Mouse (Mus musculus): Measurements from ENCODE around the gene Gca. TPM values are rescaled to one million over a fixed set of nuclear protein-coding genes. Genes with fewer than 3 reads are reported as not detected.

Gca gene
- total and polyA plus RNA-seq, 3 experiments: 4.2 to 10.1 (median 4.7) TPM

GRCm38 (mm10) chr2:62684989-62685595, 21.0 kb downstream of the Gca start:
- no peaks in the 10 kb centered on the region for H3K9me3 ChIP-seq (replicated peaks; ENCODE audit: low read length)
- peak overlapping the region in 1 of 3 experiments; percentile 47 for H3K4me3 ChIP-seq (replicated peaks in 1 of 3; ENCODE audit: low read depth in 2 of 3, low read length in 2 of 3, poor library complexity in 1 of 3)
- peak overlapping the region; percentile 62; the same call in 1 of the 2 replicates for H3K27ac ChIP-seq (ENCODE audit: insufficient read depth, low read depth)
- H3K36me3 ChIP-seq (replicated peaks in 1 of 2; ENCODE audit: control insufficient read depth in 1 of 2, insufficient read depth in 1 of 2, low read length in 1 of 2): no peaks in the 10 kb centered on the region
- H3K4me2 ChIP-seq (ENCODE audit: insufficient read depth, low read depth, poor library complexity, severe bottlenecking): peak overlapping the region; percentile 96
- H3K4me1 ChIP-seq (ENCODE audit: control insufficient read depth in 1 of 2, insufficient read depth in 2 of 2): peaks cover 11 to 32% of the 10 kb centered on the region in 2 experiments
- dilution Hi-C loops (cut with MboI; ENCODE audit: extremely low pct_ligation_motif_present, extremely low pct_unique_long_range_greater_than_20kb, low sequenced_read_pairs) (no loop called here), in situ Hi-C loops (cut with MboI; ENCODE audit: low pct_ligation_motif_present, low pct_unique_long_range_greater_than_20kb, low sequenced_read_pairs) (no loop called here)
- TF ChIP-seq CHD2 (IDR thresholded peaks at IDR 0.05; ENCODE audit: low read length) (no peak), EP300 (IDR thresholded peaks at IDR 0.05; ENCODE audit: low read length) (0 out of 2 replicates have a peak, but pooled peaks have one; percentile 11), MAFK (IDR thresholded peaks at IDR 0.05; ENCODE audit: insufficient replicate concordance, low read length) (peak; percentile 97)
- H3K9ac ChIP-seq (ENCODE audit: insufficient read depth, low read depth): peak overlapping the region; percentile 78
- peak; percentile 39 for DNase-seq (ENCODE audit: extremely low read depth)
- no peaks in the 10 kb centered on the region for H3K79me2 ChIP-seq (replicated peaks; ENCODE audit: control insufficient read depth, extremely low read depth, insufficient read depth, poor library complexity, severe bottlenecking)
- H3K27me3 ChIP-seq (replicated peaks): no peaks in the 10 kb centered on the region

GRCm38 (mm10) chr2:62685934-62686333, 21.8 kb downstream of the Gca start:
- peak overlapping the region; percentile 61 for H3K4me2 ChIP-seq (ENCODE audit: insufficient read depth, low read depth, poor library complexity, severe bottlenecking)
- peak overlapping the region; percentile 51; the same call in 1 of the 2 replicates for H3K9ac ChIP-seq (ENCODE audit: insufficient read depth, low read depth)
- TF ChIP-seq TCF12 (IDR thresholded peaks at IDR 0.05; ENCODE audit: low read depth, low read length): no peak
- TF ChIP-seq MAX (IDR thresholded peaks at IDR 0.05; ENCODE audit: low read length): no peak
- no peak for TF ChIP-seq PAX5 (IDR thresholded peaks at IDR 0.05; ENCODE audit: low read length)
- TF ChIP-seq UBTF (IDR thresholded peaks at IDR 0.05; ENCODE audit: low read depth, low read length): no peak
- TF ChIP-seq JUND (conservative IDR thresholded peaks at IDR 0.05; ENCODE audit: low read depth, low read length): no peak
- peak; percentile 54; the same call in 1 of the 2 replicates for TF ChIP-seq MEF2A (IDR thresholded peaks at IDR 0.05; ENCODE audit: borderline replicate concordance, low read depth, low read length)
- TF ChIP-seq ZNF384 (IDR thresholded peaks at IDR 0.05; ENCODE audit: low read depth, low read length): peak; percentile 51
- no peaks in the 10 kb centered on the region for H3K79me2 ChIP-seq (replicated peaks; ENCODE audit: control insufficient read depth, extremely low read depth, insufficient read depth, poor library complexity, severe bottlenecking)
- dilution Hi-C loops (cut with MboI; ENCODE audit: extremely low pct_ligation_motif_present, extremely low pct_unique_long_range_greater_than_20kb, low sequenced_read_pairs): no loop called here
- H3K4me1 ChIP-seq (ENCODE audit: control insufficient read depth in 1 of 2, insufficient read depth in 2 of 2): peaks cover 11 to 29% of the 10 kb centered on the region in 2 experiments
- no peak overlapping the region for H3K27ac ChIP-seq (ENCODE audit: insufficient read depth, low read depth)
- H3K9me3 ChIP-seq (replicated peaks; ENCODE audit: low read length): no peaks in the 10 kb centered on the region
- in situ Hi-C loops (cut with MboI; ENCODE audit: low pct_ligation_motif_present, low pct_unique_long_range_greater_than_20kb, low sequenced_read_pairs): no loop called here
- no peak for DNase-seq (ENCODE audit: extremely low read depth)
- no peaks in the 10 kb centered on the region for H3K27me3 ChIP-seq (replicated peaks)
- peak overlapping the region; percentile 4 to 21 (median 20) for H3K4me3 ChIP-seq (replicated peaks in 1 of 3; ENCODE audit: low read depth in 2 of 3, low read length in 2 of 3, poor library complexity in 1 of 3)
- peaks cover 2 to 5% of the 10 kb centered on the region in 2 experiments for H3K36me3 ChIP-seq (replicated peaks in 1 of 2; ENCODE audit: control insufficient read depth in 1 of 2, insufficient read depth in 1 of 2, low read length in 1 of 2)

- H3K9ac ChIP-seq (ENCODE audit: insufficient read depth, low read depth): no peak overlapping the region
- no peaks in the 10 kb centered on the region for H3K4me1 ChIP-seq (ENCODE audit: control insufficient read depth in 1 of 2, insufficient read depth in 2 of 2)
- no peaks in the 10 kb centered on the region for H3K36me3 ChIP-seq (replicated peaks in 1 of 2; ENCODE audit: control insufficient read depth in 1 of 2, insufficient read depth in 1 of 2, low read length in 1 of 2)
- no peak overlapping the region for H3K27ac ChIP-seq (ENCODE audit: insufficient read depth, low read depth)
- DNase-seq (ENCODE audit: extremely low read depth): no peak
- H3K4me2 ChIP-seq (ENCODE audit: insufficient read depth, low read depth, poor library complexity, severe bottlenecking): no peak overlapping the region
- TF ChIP-seq POLR2AphosphoS2 (IDR thresholded peaks at IDR 0.05; ENCODE audit: low read depth, low read length) (no peak), BHLHE40 (IDR thresholded peaks at IDR 0.05; ENCODE audit: low read depth, low read length) (no peak), TCF12 (IDR thresholded peaks at IDR 0.05; ENCODE audit: low read depth, low read length) (no peak), MEF2A (IDR thresholded peaks at IDR 0.05; ENCODE audit: borderline replicate concordance, low read depth, low read length) (no peak), RAD21 (IDR thresholded peaks at IDR 0.05; ENCODE audit: low read depth, low read length) (no peak), UBTF (IDR thresholded peaks at IDR 0.05; ENCODE audit: low read depth, low read length) (no peak), HCFC1 (IDR thresholded peaks at IDR 0.05; ENCODE audit: low read depth, low read length) (no peak), KAT2A (IDR thresholded peaks at IDR 0.05; ENCODE audit: insufficient replicate concordance, low read length) (no peak), SIN3A (IDR thresholded peaks at IDR 0.05; ENCODE audit: low read length) (no peak), ZNF384 (IDR thresholded peaks at IDR 0.05; ENCODE audit: low read depth, low read length) (no peak), TBP (conservative IDR thresholded peaks at IDR 0.05; ENCODE audit: low read depth, low read length) (no peak), USF1 (IDR thresholded peaks at IDR 0.05; ENCODE audit: low read depth, low read length) (no peak), MAZ (IDR thresholded peaks at IDR 0.05; ENCODE audit: low read depth, low read length) (no peak), NRF1 (IDR thresholded peaks at IDR 0.05; ENCODE audit: low read depth, low read length) (no peak), SMC3 (IDR thresholded peaks at IDR 0.05; ENCODE audit: low read depth, low read length) (no peak), MAFK (IDR thresholded peaks at IDR 0.05; ENCODE audit: insufficient replicate concordance, low read length) (no peak), E2F4 (IDR thresholded peaks at IDR 0.05; ENCODE audit: insufficient replicate concordance, low read depth, low read length) (no peak), PAX5 (IDR thresholded peaks at IDR 0.05; ENCODE audit: low read length) (no peak)
- no peaks in the 10 kb centered on the region for H3K9me3 ChIP-seq (replicated peaks; ENCODE audit: low read length)
- H3K4me3 ChIP-seq (replicated peaks in 1 of 3; ENCODE audit: low read depth in 2 of 3, low read length in 2 of 3, poor library complexity in 1 of 3): no peak overlapping the region
- H3K79me2 ChIP-seq (replicated peaks; ENCODE audit: control insufficient read depth, extremely low read depth, insufficient read depth, poor library complexity, severe bottlenecking): no peaks in the 10 kb centered on the region
- dilution Hi-C loops (cut with MboI; ENCODE audit: extremely low pct_ligation_motif_present, extremely low pct_unique_long_range_greater_than_20kb, low sequenced_read_pairs) (no loop called here), in situ Hi-C loops (cut with MboI; ENCODE audit: low pct_ligation_motif_present, low pct_unique_long_range_greater_than_20kb, low sequenced_read_pairs) (no loop called here)
- H3K27me3 ChIP-seq (replicated peaks): no peaks in the 10 kb centered on the region
These were observed 42.2 kb downstream of the Gca start for GRCm38 (mm10) chr2:62706313-62706712.
